Mouse (Mus musculus) thymus, adult 2 months (tissue): ENCODE data around the gene Pabpn1l.

Experiments
- CTCF ChIP-seq: fragments of 200-500 bp; IDR thresholded peaks from 2 replicates; pipeline ENCODE4 v1.5.1; 2012; ENCODE audit warnings: mild to moderate bottlenecking, control low read depth, low read length, moderate library complexity, borderline replicate concordance; ENCODE audit not compliant: control insufficient read depth, poor library complexity, insufficient read depth; ENCODE audit errors: extremely low read depth
- POLR2A ChIP-seq: fragments of 200-500 bp; IDR thresholded peaks from 2 replicates; pipeline ENCODE4 v1.6.1; 2012; ENCODE audit warnings: mild to moderate bottlenecking, low read length, control low read depth, moderate library complexity; ENCODE audit not compliant: control insufficient read depth, poor library complexity, insufficient read depth; ENCODE audit errors: extremely low read depth

- no peak for TF ChIP-seq POLR2A
- no peak for TF ChIP-seq CTCF
Measured at GRCm38 (mm10) chr8:122658149-122658806, 35.7 kb upstream of the Pabpn1l start.
